Mouse (Mus musculus) cerebellum, adult 2 months (tissue): Measurements from ENCODE around the gene Nme1. TPM values are rescaled to one million over a fixed set of nuclear protein-coding genes. Genes with fewer than 3 reads are reported as not detected.
"Not testable (repeated sequence)": the region's sequence is repeated elsewhere in the genome, so short reads cannot be mapped to it uniquely, and the experiment has no call there.

ENCODE experiments used
- DNase-seq, 2 experiments: peaks; one replicate each; pipeline ENCODE4 v3.0.0; 2021
- H3K27ac ChIP-seq: fragments of 200-500 bp; 2 replicates; pipeline ENCODE4 v1.5.1; 2012; ENCODE audit warnings: low read length, control low read depth, inconsistent platforms; ENCODE audit not compliant: insufficient read depth
- H3K27me3 ChIP-seq: fragments of 200-500 bp; 2 replicates; pipeline ENCODE4 v1.6.1; 2012; ENCODE audit warnings: inconsistent platforms, mild to moderate bottlenecking, low read length, moderate library complexity; ENCODE audit not compliant: control insufficient read depth, insufficient read depth
- H3K4me1 ChIP-seq: fragments of 200-500 bp; 2 replicates; pipeline ENCODE4 v1.6.1; 2011; ENCODE audit warnings: low read length; ENCODE audit not compliant: control insufficient read depth, insufficient read depth
- H3K4me3 ChIP-seq: fragments of 200-500 bp; replicated peaks from 2 replicates; pipeline ENCODE3; 2011; ENCODE audit warnings: mild to moderate bottlenecking, low read depth, low read length, control low read depth; ENCODE audit not compliant: insufficient read depth
- CTCF ChIP-seq: fragments of 200-500 bp; IDR thresholded peaks from 2 replicates; pipeline ENCODE4 v1.5.1; 2011; ENCODE audit warnings: low read depth, mild to moderate bottlenecking, control low read depth, low read length, moderate library complexity, borderline replicate concordance; ENCODE audit not compliant: insufficient read depth
- POLR2A ChIP-seq: fragments of 200-500 bp; IDR thresholded peaks from 2 replicates; pipeline ENCODE4 v1.6.1; 2011; ENCODE audit warnings: low read length, control low read depth, borderline replicate concordance; ENCODE audit not compliant: insufficient read depth
- WGBS: fragments of 180-500 bp; shearing (Covaris S2); methylation state at CpG from one replicate; pipeline ENCODE4 v1.1.7; 2018; 5-methylcytosine and 5-hydroxymethylcytosine counted together
- polyA plus RNA-seq: library from polyadenylated mRNA; depleted of rRNA; stranded (reverse); fragments of >200 nt; gene quantifications from 2 replicates; pipeline ENCODE4 v1.2.3, GENCODE M21; 2012; rRNA removed

The Nme1 gene
- polyA plus RNA-seq, 1 experiment, result 198 TPM

DNA sequence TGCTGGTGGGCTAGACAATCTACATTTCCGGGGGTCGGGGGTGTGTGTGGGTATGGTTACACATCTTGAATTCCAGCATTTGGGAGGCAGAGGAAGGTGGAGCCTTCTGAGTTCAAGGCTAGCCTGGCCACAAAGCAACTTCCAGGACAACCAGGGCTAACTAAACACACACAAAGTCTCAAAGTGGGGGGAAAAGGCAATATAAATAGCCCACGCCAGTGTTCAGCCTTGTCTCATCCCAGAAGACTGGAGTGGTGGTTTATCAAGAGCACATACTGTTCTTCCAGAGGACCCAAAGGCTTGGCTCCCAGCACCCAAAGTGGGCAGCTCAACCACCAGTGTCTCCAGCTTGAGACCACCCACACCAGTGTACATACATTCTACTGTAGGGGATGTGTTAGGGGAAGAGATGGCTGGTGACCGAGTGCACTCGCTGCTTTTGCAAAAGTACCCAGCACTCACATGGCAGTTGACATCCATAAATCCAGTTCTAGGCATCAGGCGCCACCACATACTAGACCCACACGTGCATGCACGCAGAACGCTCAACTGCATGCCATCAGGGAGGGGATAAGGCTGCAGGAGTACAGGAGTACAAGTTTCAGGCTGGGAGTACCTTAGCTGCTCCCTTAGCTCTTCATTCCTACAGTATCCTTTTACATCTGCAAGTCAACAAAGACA, 19.3 kb downstream of the Nme1 start:
- 92% methylated on average over 9 of the region's 9 CpGs for WGBS
- H3K27ac ChIP-seq, result no peak overlapping the region
- no peak overlapping the region for H3K4me3 ChIP-seq
- no peaks in the 10 kb centered on the region for H3K27me3 ChIP-seq
- no peak for DNase-seq
- no peak for TF ChIP-seq CTCF
- no peak for TF ChIP-seq POLR2A
- H3K4me1 ChIP-seq, result no peaks in the 10 kb centered on the region

DNA sequence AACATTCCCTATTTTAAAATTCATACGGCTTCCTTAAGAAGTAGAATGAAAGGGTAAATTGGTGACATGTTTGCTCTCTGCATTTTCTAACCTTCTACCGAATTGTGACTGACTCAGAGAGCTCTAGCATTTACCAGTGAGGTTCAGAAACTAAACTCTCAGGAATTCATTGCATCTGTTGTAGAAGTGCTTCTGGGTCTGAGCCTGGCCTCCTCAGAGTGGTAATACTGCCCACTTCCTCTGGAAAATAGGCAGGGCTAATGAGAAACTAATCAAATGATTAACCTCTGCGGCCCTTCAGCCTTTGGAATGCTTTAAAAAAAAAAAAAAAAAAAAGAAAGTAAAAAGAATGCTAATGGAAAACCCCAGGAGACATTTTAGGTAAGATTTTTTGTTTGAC, 23.3 kb downstream of the Nme1 start:
- TF ChIP-seq CTCF (no peak), POLR2A (no peak)
- 91% methylated on average over 3 of the region's 3 CpGs for WGBS
- Histone ChIP-seq H3K4me3 (no peak overlapping the region), H3K27me3 (no peaks in the 10 kb centered on the region), H3K4me1 (no peaks in the 10 kb centered on the region), H3K27ac (no peak overlapping the region)
- DNase-seq, result no peak

DNA sequence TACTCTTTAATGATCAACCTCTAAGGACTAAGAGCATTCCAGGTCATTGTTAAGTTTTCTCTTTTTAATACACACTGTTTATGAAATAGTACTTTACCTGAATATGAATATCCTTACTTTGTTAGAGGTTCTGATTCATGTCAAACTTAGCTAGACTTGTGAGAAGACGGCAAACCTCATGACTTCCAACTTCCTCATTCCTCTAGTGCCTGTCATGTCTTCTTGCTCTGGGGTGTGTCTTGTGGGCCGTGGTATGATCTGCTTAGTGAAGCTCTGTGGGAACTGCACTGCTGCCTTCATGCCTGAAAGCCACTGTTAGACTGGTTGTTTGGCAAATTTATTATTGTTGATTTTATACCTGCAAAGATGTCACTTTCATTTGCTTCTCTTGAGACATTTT, 27.4 kb downstream of the Nme1 start:
- H3K4me1 ChIP-seq, result no peaks in the 10 kb centered on the region
- H3K4me3 ChIP-seq, result no peak overlapping the region
- WGBS, result 90% methylated on average over 2 of the region's 2 CpGs
- H3K27me3 ChIP-seq, result no peaks in the 10 kb centered on the region
- TF ChIP-seq POLR2A, result no peak
- no peak for TF ChIP-seq CTCF
- no peak overlapping the region for H3K27ac ChIP-seq
- DNase-seq, result no peak

DNA sequence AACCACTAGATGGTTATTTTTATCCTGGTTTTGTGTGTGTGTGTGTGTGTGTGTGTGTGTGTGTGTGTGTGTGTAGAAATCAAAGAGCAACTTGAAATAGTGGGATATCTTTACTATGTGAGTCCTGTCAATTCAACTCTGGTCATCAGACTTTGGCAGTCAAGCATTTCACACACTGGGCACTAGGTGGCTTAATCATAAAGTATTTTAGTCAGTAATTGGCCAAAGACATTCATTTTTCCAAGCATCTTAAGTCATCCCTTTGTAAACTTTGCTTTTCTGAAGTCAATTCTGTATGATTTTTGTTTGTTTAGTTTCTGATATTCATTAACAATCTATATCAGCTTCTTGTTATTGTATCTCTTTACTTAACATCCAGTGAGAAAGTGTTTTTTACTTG, 39.2 kb downstream of the Nme1 start:
- DNase-seq, result no peak
- Histone ChIP-seq H3K4me1 (no peaks in the 10 kb centered on the region), H3K4me3 (no peak overlapping the region), H3K27me3 (no peaks in the 10 kb centered on the region), H3K27ac (no peak overlapping the region)
- TF ChIP-seq POLR2A (no peak), CTCF (no peak)

DNA sequence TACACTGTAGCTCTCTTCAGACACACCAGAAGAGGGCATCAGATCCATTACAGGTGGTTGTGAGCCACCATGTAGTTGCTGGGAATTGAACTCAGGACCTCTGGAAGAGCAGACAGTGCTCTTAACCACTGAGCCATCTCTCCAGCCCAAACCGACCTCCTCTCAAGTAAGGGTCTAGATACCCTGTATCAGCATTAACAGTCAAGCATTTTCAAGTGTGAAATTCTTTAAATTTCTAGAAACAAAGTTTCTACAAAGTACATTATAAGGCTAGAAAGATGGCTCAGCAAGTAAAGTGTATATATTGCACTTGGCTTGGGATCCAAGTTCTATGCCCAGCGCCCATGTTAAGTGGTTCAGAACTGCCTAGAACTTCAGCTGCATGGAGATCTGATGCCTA, 53.3 kb downstream of the Nme1 start:
- not testable (repeated sequence) for H3K27me3 ChIP-seq, H3K27ac ChIP-seq, H3K4me3 ChIP-seq, DNase-seq, H3K4me1 ChIP-seq
- WGBS, result 96% methylated on average over 2 of the region's 2 CpGs

DNA sequence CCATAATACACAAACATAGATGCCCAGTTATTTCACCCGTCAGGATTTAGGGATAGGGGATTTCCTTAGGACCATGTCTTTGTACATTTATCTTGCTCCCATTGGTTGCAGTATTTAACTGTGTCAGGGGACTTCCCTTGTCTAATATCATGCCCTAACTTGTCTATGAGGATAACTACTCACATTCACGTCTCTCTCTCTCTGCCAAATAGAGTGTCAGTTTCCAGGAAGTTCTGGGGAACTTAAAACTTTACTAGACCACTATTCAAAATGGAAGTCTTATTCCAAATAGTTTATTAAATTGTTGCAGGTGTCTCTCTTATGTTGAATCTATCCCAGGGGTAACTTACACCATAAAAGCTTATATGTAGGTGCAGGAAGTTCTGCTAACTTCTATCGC, 56.7 kb downstream of the Nme1 start:
- Histone ChIP-seq H3K27ac (no peak overlapping the region), H3K27me3 (no peaks in the 10 kb centered on the region), H3K4me3 (no peak overlapping the region), H3K4me1 (no peaks in the 10 kb centered on the region)
- WGBS, result 86% methylated on average over 3 of the region's 3 CpGs
- no peak for DNase-seq
- no peak for TF ChIP-seq CTCF
- no peak for TF ChIP-seq POLR2A

DNA sequence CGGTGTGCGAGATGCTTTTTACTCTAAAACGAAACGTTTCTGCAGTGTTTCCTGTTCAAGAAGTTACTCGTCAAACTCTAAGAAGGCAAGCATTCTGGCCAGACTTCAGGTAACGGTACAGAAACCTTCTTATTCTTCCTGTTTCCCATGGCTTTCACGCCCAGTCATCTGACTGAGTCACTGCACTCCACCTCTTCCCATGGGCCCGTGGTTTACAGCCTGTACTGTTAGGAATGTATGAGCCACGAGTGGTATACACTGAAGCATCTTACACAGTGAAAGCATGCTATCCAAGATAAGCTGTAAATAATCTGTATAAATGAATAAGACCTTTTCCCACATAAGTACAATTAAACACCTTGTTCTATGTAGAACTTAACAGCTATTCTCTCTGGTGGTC, 59.5 kb downstream of the Nme1 start:
- no peak for DNase-seq
- Histone ChIP-seq H3K4me1 (no peaks in the 10 kb centered on the region), H3K27me3 (no peaks in the 10 kb centered on the region), H3K4me3 (no peak overlapping the region), H3K27ac (no peak overlapping the region)
- TF ChIP-seq CTCF, result no peak
- no peak for TF ChIP-seq POLR2A
- 91% methylated on average over 9 of the region's 9 CpGs for WGBS

DNA sequence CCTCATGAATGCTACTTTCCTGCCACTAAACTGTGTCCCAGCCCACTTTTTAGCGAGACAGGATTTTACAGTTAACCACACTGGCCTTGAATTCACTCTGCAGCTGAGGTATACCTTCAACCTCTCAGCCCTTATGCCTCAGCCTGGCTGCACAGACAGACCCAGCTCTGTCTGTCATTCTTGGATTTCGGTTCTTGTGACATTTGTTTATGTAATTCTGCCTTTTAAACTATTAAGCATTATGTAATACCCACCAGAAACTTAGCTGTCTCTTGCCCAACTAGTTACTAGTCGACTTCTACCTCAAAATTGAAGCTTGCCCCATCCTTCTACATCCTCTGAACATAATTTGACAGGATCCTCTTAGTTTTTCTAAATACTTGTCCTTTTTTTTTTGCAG, 60.5 kb downstream of the Nme1 start:
- Histone ChIP-seq H3K4me3 (no peak overlapping the region), H3K27ac (no peak overlapping the region), H3K4me1 (no peaks in the 10 kb centered on the region), H3K27me3 (no peaks in the 10 kb centered on the region)
- DNase-seq, result no peak
- TF ChIP-seq POLR2A (no peak), CTCF (no peak)
- WGBS, result 89% methylated on average over 3 of the region's 3 CpGs

Other genes starting within 250 kb of the Nme1 start
- gene Utp18, start 82.8 kb downstream of the Nme1 start, polyA plus RNA-seq, result 12.9 and 13.1 TPM in 2 replicates
- gene Mbtd1, start 82.7 kb downstream of the Nme1 start, polyA plus RNA-seq, result 15.1 and 15.6 TPM in 2 replicates
- 109 and 115 TPM in 2 replicates for gene Nme2, start 12.3 kb downstream of the Nme1 start, polyA plus RNA-seq
- 79.6 and 83.2 TPM in 2 replicates for gene Gm20390, start 228 bp downstream of the Nme1 start, polyA plus RNA-seq
- gene Spag9, start 27.6 kb upstream of the Nme1 start, polyA plus RNA-seq, result 134 and 135 TPM in 2 replicates
- gene Tob1, start 242.9 kb upstream of the Nme1 start, polyA plus RNA-seq, result 55.9 and 56.0 TPM in 2 replicates